Mouse (Mus musculus): ENCODE results near the gene Dstyk.
"Not testable (repeated sequence)": the region's sequence is repeated elsewhere in the genome, so short reads cannot be mapped to it uniquely, and the experiment has no call there.

Gene Dstyk

GRCm38 (mm10) chr1:132437389-132437788 is 20.0 kb downstream of the Dstyk start:
- no peak for DNase-seq

- DNase-seq = no peak
Observed at GRCm38 (mm10) chr1:132440896-132441435, 23.6 kb downstream of the Dstyk start.

GRCm38 (mm10) chr1:132449742-132450141 is 32.4 kb downstream of the Dstyk start:
- no peak for DNase-seq

GRCm38 (mm10) chr1:132464651-132465050 is 47.3 kb downstream of the Dstyk start:
- no peak for DNase-seq

GRCm38 (mm10) chr1:132468926-132469325 is 51.6 kb downstream of the Dstyk start:
- DNase-seq = no peak

GRCm38 (mm10) chr1:132469519-132469918 is 52.2 kb downstream of the Dstyk start:
- DNase-seq = no peak

- not testable (repeated sequence) for DNase-seq
Observed at GRCm38 (mm10) chr1:132470031-132470430, 52.7 kb downstream of the Dstyk start.

- DNase-seq = no peak
Observed at GRCm38 (mm10) chr1:132471032-132471431, 53.7 kb downstream of the Dstyk start.

- no peak for DNase-seq
Observed at GRCm38 (mm10) chr1:132471499-132471898, 54.1 kb downstream of the Dstyk start.

GRCm38 (mm10) chr1:132472537-132472936 is 55.2 kb downstream of the Dstyk start:
- peak; percentile 44 for DNase-seq

GRCm38 (mm10) chr1:132474496-132474895 is 57.1 kb downstream of the Dstyk start:
- DNase-seq = no peak

GRCm38 (mm10) chr1:132476575-132476927 is 59.2 kb downstream of the Dstyk start:
- no peak for DNase-seq

- DNase-seq = peak; percentile 94
Observed at GRCm38 (mm10) chr1:132476928-132477691, 59.8 kb downstream of the Dstyk start, which contains the start of gene Rbbp5. Gene Rbbp5, plus strand, starts transcription at chr1:132477365.

- DNase-seq = no peak
Observed at GRCm38 (mm10) chr1:132479438-132479837, 62.1 kb downstream of the Dstyk start.

GRCm38 (mm10) chr1:132481619-132482018 is 64.3 kb downstream of the Dstyk start:
- DNase-seq = no peak

- no peak for DNase-seq
Observed at GRCm38 (mm10) chr1:132483234-132483633, 65.9 kb downstream of the Dstyk start.

- no peak for DNase-seq
Observed at GRCm38 (mm10) chr1:132483759-132484158, 66.4 kb downstream of the Dstyk start.

- DNase-seq = no peak
Observed at GRCm38 (mm10) chr1:132500535-132500934, 83.2 kb downstream of the Dstyk start.

- DNase-seq = no peak
Observed at GRCm38 (mm10) chr1:132505155-132505554, 87.8 kb downstream of the Dstyk start.

- DNase-seq = no peak
Observed at GRCm38 (mm10) chr1:132506058-132506457, 88.7 kb downstream of the Dstyk start, which contains the start of gene Tmem81. Gene Tmem81, plus strand, starts transcription at chr1:132506230.

GRCm38 (mm10) chr1:132506656-132507055 is 89.3 kb downstream of the Dstyk start:
- DNase-seq = no peak

GRCm38 (mm10) chr1:132509771-132510170 is 92.4 kb downstream of the Dstyk start:
- no peak for DNase-seq

GRCm38 (mm10) chr1:132511521-132511920 is 94.2 kb downstream of the Dstyk start:
- DNase-seq = no peak

GRCm38 (mm10) chr1:132512106-132512505 is 94.8 kb downstream of the Dstyk start:
- no peak for DNase-seq

GRCm38 (mm10) chr1:132515339-132515738 is 98.0 kb downstream of the Dstyk start:
- DNase-seq = no peak

Data from embryo, embryonic 11 days (tissue).